Mouse (Mus musculus): ENCODE data around the gene Olfr324.

The Olfr324 gene

DNA sequence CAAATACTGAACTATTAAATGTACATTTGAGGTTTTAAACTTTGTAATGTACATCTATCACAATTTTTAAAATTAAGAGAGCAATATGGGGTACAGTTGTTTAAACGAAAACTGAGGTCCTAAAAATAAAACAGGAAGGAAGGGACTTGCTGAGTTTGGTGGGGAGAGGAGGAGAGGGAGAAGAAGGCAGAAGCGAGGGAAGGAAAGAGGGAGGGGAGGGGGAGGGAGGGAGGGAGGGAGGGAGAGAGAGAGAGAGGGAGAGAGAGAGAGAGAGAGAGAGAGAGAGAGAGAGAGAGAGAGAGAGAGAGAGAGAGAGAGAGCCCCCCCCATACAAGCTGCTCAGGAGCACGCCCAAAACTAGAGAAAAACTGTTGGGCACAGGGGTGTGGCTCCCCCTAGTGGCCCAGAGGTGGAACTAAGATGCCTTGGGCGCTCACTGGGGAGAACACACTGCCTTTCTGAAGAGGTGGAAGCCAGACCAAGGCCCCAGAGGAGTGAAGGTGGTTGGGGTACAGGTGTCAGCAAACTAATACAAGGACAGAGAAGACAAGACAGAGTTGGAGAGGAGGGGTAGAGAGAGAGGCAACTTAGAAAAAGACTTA is 41.6 kb downstream of the Olfr324 start:
- peak; percentile 15 to 17 for DNase-seq

DNA sequence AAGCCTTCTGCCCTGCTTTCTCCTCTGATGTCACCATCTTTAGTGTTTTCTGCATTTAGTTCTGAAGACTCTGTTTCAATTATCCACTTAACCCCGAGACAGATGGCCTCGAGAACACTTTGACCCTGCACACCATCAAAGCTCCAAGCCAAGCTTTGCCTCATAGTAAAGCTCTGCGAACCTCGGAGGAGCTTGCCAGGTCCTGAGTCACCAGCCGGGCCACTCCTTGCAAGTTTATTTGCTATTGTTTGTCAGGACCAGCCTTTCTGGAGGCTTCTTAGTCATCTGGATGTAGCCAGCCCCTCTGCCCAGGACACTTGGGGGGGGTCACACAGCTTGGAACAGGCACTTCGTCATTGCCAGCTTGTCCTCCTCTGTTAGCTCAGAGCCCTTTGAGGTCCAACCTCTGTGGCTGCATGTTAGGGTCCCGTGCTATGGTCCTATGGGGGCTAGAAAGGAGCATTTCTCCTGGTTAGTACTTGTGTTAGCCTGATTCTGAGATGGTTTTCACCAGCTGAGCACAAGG is 43.3 kb downstream of the Olfr324 start:
- DNase-seq = no peak

DNA sequence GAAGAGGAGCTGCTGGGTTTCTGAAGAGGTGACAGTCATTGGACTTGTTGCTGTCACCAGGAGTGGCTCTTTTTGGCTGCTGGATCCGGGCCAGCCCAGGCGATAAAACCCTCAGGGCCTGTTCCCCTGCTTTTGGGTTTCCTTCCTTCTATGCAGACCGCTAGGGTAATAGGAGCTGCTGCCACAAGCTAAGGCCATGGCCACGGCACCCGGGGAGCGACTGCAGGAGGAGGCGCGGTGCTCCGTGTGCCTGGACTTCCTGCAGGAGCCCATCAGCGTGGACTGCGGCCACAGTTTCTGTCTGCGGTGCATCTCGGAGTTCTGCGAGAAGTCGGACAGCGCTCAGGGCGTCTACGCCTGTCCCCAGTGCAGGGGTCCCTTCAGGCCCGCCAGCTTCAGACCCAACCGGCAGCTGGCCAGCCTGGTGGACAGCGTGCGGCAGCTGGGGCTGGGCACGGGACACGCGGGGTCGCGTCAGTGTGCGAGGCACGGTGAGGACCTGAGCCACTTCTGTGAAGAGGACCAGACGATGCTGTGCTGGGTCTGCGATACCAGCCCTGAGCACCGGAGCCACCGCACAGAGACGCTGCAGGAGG is 45.5 kb downstream of the Olfr324 start, which contains the start of gene Trim58:
Gene Trim58 (plus strand): TSS at position 194 of the 596 bp plus-strand sequence.
- peak; percentile 6 for DNase-seq

DNA sequence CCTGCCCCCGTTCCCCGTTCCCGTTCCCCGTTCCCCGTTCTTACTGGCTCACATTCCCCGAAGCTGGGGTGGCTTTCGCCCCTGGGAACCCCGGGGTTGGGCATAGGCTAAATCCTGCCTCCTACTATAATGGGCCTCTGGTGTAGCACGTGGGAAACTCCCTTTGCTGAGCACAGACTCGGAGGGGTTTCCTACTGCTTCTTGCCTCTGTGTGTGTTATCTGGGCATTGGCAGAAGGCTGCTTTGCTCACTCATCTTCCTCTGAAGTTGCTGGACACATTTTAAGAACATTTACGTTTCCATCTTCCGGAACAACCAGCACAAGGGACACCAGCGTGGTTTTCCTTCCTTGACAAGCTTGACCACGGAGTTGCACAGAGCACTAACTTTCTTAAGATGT is 46.1 kb downstream of the Olfr324 start:
- no peak for DNase-seq

DNA sequence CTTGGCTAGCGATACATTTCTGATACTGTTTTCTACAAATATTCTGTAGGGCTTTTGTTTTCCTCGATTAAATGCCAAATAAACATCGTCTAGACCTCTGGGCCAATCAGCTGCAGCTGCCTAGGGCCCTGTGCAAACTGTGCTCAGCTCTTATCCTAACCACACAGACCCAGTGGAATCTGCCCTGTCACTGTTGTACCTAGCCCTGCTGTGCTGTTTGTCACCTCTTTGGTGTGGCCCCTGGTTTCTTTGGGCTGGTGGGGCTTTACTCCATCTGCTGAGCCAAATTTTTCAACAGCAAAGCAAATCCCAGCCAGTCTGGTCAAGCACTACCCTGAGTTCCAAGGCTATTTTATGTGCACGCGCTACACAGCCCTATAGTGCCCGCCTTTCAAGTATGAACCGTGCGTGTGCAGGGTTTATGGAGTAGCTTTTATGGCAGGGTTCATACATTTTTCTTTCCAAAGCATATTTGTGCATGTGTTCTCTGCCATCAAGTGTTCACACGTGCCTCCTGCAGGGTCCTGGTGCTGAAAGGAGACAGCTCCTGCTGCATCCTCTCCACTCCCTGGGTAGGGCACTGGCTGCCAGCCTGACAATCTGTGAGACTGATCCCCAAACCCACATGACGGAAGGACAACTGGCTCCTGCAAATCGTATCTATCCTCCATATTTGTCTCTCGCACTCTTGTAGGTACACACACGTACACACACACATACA is 46.9 kb downstream of the Olfr324 start:
- DNase-seq = no peak

DNA sequence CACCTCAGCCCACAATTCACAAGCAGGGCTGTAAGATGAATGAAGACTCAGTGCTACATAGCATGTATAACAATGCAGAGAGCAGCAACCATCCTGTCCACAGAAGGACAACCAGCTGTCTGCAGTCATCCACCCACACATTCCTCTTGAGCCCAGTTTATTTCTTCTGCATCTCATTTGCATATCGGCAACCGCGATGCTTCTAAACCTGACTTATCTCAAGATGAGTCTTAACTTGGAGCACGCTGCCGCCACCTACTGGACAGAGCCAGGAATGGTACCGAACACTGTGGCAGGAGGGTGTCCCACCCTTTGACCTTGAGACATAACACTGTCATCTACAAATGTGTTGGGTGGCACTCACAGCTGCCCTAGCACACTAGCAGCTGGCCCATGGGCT is 48.4 kb downstream of the Olfr324 start:
- DNase-seq = peak; percentile 4 to 5
